Mouse (Mus musculus): ENCODE results near the gene Fut11. TPM values are rescaled to one million over a fixed set of nuclear protein-coding genes. Genes with fewer than 3 reads are reported as not detected.

The Fut11 gene
- polyA plus RNA-seq, 1 experiment from 2014 or later = 19.0 TPM

- 91% methylated on average over 4 of the region's 4 CpGs for WGBS
- Histone ChIP-seq H3K4me1 (replicated peaks) (peaks cover 20% of the 10 kb centered on the region), H3K36me3 (peaks cover 69% of the 10 kb centered on the region), H3K27me3 (no peaks in the 10 kb centered on the region), H3K27ac (no peak overlapping the region), H3K4me2 (no peak overlapping the region), H3K4me3 (no peak overlapping the region), H3K9ac (no peak overlapping the region), H3K9me3 (replicated peaks) (no peaks in the 10 kb centered on the region)
- no peak for ATAC-seq (replicated peaks; ENCODE audit: insufficient number of reproducible peaks, insufficient read depth, low FRiP score, low read depth)
Observed at GRCm38 (mm10) chr14:20677906-20678305, 16.9 kb upstream of the Fut11 start.

DNA sequence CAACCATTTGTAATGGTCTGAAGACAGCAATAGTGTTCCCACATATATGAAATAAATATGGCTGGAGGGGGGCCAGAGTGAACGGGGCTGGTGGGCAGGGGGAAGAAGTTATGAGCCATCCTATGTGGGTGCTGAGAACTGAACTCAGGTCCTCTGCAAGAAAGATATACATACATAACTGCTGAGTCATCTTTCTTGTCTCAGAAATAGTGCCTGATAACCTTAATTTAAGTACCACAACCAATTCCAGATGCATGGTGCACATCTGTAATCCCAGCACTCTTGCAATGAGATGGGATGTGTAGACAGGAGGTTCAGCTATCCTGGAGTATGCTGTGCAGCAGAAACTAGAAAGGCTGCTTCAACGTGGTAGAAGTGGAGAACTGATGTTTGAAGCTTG lies 13.0 kb upstream of the Fut11 start:
- H3K4me2 ChIP-seq = no peak overlapping the region
- no peaks in the 10 kb centered on the region for H3K27me3 ChIP-seq
- H3K4me1 ChIP-seq (replicated peaks) = peaks cover 7% of the 10 kb centered on the region
- no peaks in the 10 kb centered on the region for H3K9me3 ChIP-seq (replicated peaks)
- no peak overlapping the region for H3K9ac ChIP-seq
- 88% methylated on average over 2 of the region's 2 CpGs for WGBS
- H3K4me3 ChIP-seq = no peak overlapping the region
- ATAC-seq (replicated peaks; ENCODE audit: insufficient number of reproducible peaks, insufficient read depth, low FRiP score, low read depth) = no peak
- peak overlapping the region; percentile 51; the same call in 1 of the 2 replicates for H3K27ac ChIP-seq
- peaks cover 96% of the 10 kb centered on the region for H3K36me3 ChIP-seq

DNA sequence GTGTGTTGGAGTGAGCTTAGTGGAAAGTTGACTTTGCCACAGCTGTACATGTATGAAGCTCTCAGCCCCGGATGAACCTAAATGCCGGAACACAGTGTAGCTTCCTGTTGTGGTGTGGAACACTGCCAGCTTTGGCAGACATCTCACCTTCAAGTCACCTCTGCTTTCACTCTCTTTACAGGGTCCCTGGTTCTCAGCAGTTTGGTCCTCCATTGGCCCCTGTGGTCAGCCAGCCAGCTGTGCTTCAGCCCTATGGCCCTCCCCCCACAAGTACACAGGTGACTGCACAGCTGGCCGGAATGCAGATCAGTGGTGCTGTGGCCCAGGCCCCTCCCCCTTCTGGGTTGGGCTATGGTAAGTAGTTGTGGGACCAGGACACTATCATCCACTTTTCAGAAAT lies 12.3 kb upstream of the Fut11 start:
- no peaks in the 10 kb centered on the region for H3K27me3 ChIP-seq
- H3K4me2 ChIP-seq = no peak overlapping the region
- no peak for ATAC-seq (replicated peaks; ENCODE audit: insufficient number of reproducible peaks, insufficient read depth, low FRiP score, low read depth)
- H3K27ac ChIP-seq = peak overlapping the region; percentile 51
- H3K9ac ChIP-seq = no peak overlapping the region
- WGBS = 44% methylated on average over 3 of the region's 3 CpGs
- peaks cover 7% of the 10 kb centered on the region for H3K4me1 ChIP-seq (replicated peaks)
- no peaks in the 10 kb centered on the region for H3K9me3 ChIP-seq (replicated peaks)
- H3K4me3 ChIP-seq = no peak overlapping the region
- H3K36me3 ChIP-seq = peaks cover 97% of the 10 kb centered on the region

DNA sequence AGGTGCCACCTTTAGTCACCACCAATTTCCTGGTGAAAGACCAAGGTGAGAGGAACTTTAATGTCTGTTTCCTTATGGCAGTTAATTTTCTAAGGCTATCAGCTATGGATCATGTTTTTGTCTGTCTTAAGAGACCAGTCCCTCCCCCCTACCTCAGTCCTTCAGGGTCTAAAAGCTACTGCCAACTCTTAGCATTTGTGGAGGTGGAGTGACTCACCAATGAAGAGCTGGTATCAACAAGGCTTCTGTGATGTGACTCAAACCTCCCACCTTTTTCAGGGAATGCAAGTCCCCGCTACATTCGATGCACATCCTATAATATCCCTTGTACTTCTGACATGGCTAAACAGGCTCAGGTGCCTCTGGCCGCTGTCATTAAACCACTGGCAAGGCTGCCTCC lies 8.2 kb upstream of the Fut11 start:
- 94% methylated on average over 3 of the region's 3 CpGs for WGBS
- no peak overlapping the region for H3K4me2 ChIP-seq
- no peaks in the 10 kb centered on the region for H3K9me3 ChIP-seq (replicated peaks)
- ATAC-seq (replicated peaks; ENCODE audit: insufficient number of reproducible peaks, insufficient read depth, low FRiP score, low read depth) = no peak
- no peak overlapping the region for H3K4me3 ChIP-seq
- no peaks in the 10 kb centered on the region for H3K27me3 ChIP-seq
- H3K9ac ChIP-seq = no peak overlapping the region
- no peak overlapping the region for H3K27ac ChIP-seq
- H3K4me1 ChIP-seq (replicated peaks) = peaks cover 7% of the 10 kb centered on the region
- peaks cover 96% of the 10 kb centered on the region for H3K36me3 ChIP-seq

GRCm38 (mm10) chr14:20689009-20689408 lies 5.8 kb upstream of the Fut11 start:
- Histone ChIP-seq H3K9me3 (replicated peaks) (no peaks in the 10 kb centered on the region), H3K4me2 (no peak overlapping the region), H3K9ac (no peak overlapping the region), H3K27ac (no peak overlapping the region), H3K4me1 (replicated peaks) (peaks cover 4% of the 10 kb centered on the region), H3K4me3 (no peak overlapping the region), H3K36me3 (peaks cover 98% of the 10 kb centered on the region), H3K27me3 (no peaks in the 10 kb centered on the region)
- 91% methylated on average over 2 of the region's 2 CpGs for WGBS
- no peak for ATAC-seq (replicated peaks; ENCODE audit: insufficient number of reproducible peaks, insufficient read depth, low FRiP score, low read depth)

GRCm38 (mm10) chr14:20691772-20692171 lies 3.0 kb upstream of the Fut11 start:
- Histone ChIP-seq H3K36me3 (peaks cover 73% of the 10 kb centered on the region), H3K27me3 (no peaks in the 10 kb centered on the region), H3K4me1 (replicated peaks) (peaks cover 24% of the 10 kb centered on the region), H3K9ac (no peak overlapping the region), H3K4me3 (no peak overlapping the region), H3K9me3 (replicated peaks) (no peaks in the 10 kb centered on the region), H3K27ac (no peak overlapping the region), H3K4me2 (no peak overlapping the region)
- ATAC-seq (replicated peaks; ENCODE audit: insufficient number of reproducible peaks, insufficient read depth, low FRiP score, low read depth) = no peak
- WGBS = 84% methylated on average over 6 of the region's 6 CpGs

DNA sequence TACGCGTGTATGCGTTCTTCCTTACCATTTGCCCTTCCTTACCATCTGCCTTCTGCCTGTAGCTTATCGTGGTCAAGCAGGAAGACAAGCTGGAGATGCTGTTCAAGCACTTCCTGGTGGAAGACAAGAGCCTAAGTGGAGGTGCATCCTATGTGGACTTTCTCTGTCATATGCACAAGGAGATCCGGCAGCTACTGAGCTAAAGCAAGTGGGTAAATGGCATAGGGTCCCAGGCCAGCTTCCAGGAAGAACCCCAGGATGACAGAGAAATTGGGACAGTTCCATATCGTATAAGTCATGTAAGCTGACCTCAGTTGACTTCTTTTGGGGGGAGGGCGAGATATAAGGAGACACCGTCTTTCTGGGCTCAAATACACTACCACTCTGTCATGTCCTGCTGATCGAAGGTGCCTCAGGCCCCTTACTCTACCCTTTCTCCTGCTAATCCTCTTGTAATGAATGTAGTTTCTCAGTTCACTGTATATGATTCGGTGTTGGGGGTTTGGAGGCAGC lies 1.1 kb upstream of the Fut11 start:
- WGBS = 85% methylated on average over 10 of the region's 10 CpGs
- no peak for ATAC-seq (replicated peaks; ENCODE audit: insufficient number of reproducible peaks, insufficient read depth, low FRiP score, low read depth)
- Histone ChIP-seq H3K4me3 (peak overlapping the region; percentile 68; the same call in 1 of the 2 replicates), H3K9me3 (replicated peaks) (no peaks in the 10 kb centered on the region), H3K4me1 (replicated peaks) (peaks cover 42% of the 10 kb centered on the region), H3K36me3 (peaks cover 57% of the 10 kb centered on the region), H3K27me3 (no peaks in the 10 kb centered on the region), H3K4me2 (no peak overlapping the region), H3K9ac (no peak overlapping the region), H3K27ac (no peak overlapping the region)

- H3K4me1 ChIP-seq (replicated peaks) = peaks cover 45% of the 10 kb centered on the region
- H3K4me3 ChIP-seq = peak overlapping the region; percentile 68
- WGBS = 47% methylated on average over 13 of the region's 13 CpGs
- ATAC-seq (replicated peaks; ENCODE audit: insufficient number of reproducible peaks, insufficient read depth, low FRiP score, low read depth) = no peak
- H3K36me3 ChIP-seq = peaks cover 55% of the 10 kb centered on the region
- no peaks in the 10 kb centered on the region for H3K9me3 ChIP-seq (replicated peaks)
- peak overlapping the region; percentile 77 for H3K9ac ChIP-seq
- H3K27me3 ChIP-seq = no peaks in the 10 kb centered on the region
- H3K27ac ChIP-seq = peak overlapping the region; percentile 94
- H3K4me2 ChIP-seq = peak overlapping the region; percentile 85
Observed at GRCm38 (mm10) chr14:20694185-20694883, 434 bp upstream of the Fut11 start.

- ATAC-seq (replicated peaks; ENCODE audit: insufficient number of reproducible peaks, insufficient read depth, low FRiP score, low read depth) = no peak
- peak overlapping the region; percentile 85 for H3K4me2 ChIP-seq
- H3K9me3 ChIP-seq (replicated peaks) = no peaks in the 10 kb centered on the region
- H3K27ac ChIP-seq = peak overlapping the region; percentile 94
- H3K4me1 ChIP-seq (replicated peaks) = peaks cover 53% of the 10 kb centered on the region
- WGBS = 9% methylated on average over 27 of the region's 27 CpGs
- peak overlapping the region; percentile 68 for H3K4me3 ChIP-seq
- H3K27me3 ChIP-seq = no peaks in the 10 kb centered on the region
- H3K9ac ChIP-seq = peak overlapping the region; percentile 77
- H3K36me3 ChIP-seq = peaks cover 40% of the 10 kb centered on the region
Observed at GRCm38 (mm10) chr14:20695761-20696520, 1.2 kb downstream of the Fut11 start.

DNA sequence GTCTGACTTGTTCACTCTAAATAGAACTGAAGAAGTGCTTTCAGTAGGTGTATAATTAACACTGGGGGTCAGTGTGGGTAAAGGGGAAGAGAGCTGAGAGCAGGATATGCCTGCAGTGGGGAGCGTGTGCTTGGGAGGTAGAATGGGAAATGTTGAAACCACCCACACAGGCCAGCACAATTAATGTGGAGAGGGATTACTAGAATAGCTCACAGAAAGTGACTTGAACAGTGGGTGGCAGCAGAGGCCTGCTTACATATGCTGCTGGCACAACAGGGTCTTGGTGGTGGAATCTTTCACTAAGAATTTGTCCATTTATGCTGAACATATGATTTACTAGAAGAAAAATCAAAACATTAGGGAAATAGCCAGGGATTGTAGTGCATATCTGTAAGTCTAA lies 2.2 kb downstream of the Fut11 start:
- Histone ChIP-seq H3K9ac (peak overlapping the region; percentile 10), H3K4me2 (peak overlapping the region; percentile 85), H3K9me3 (replicated peaks) (no peaks in the 10 kb centered on the region), H3K27ac (peak overlapping the region; percentile 14), H3K36me3 (peaks cover 30% of the 10 kb centered on the region), H3K27me3 (no peaks in the 10 kb centered on the region), H3K4me3 (peak overlapping the region; percentile 68), H3K4me1 (replicated peaks) (peaks cover 63% of the 10 kb centered on the region)
- ATAC-seq (replicated peaks; ENCODE audit: insufficient number of reproducible peaks, insufficient read depth, low FRiP score, low read depth) = no peak
- 11% methylated on average over 1 of the region's 1 CpGs for WGBS

DNA sequence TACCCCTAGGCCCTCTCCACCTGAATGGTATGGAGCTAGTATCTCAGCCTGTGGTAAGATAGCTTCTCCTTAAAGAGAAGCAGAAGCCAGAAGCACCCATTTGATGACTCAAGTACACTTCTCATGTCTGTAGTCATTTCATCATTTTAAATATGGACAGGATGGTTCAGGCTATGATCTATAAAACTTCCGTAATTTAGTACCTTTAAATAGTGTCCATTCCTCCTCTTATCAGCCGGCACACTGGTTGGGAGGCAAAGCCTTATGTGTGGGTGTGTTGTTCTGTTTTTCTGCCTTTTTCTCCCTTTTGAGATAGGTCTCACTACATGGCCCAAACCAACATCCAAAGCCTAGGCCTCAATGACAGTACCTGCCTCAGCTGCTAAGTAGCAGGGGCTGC lies 3.7 kb downstream of the Fut11 start:
- no peak overlapping the region for H3K4me3 ChIP-seq
- WGBS = 66% methylated on average over 2 of the region's 2 CpGs
- peaks cover 15% of the 10 kb centered on the region for H3K36me3 ChIP-seq
- no peaks in the 10 kb centered on the region for H3K27me3 ChIP-seq
- peak overlapping the region; percentile 85; the same call in 1 of the 2 replicates for H3K4me2 ChIP-seq
- H3K27ac ChIP-seq = no peak overlapping the region
- no peak for ATAC-seq (replicated peaks; ENCODE audit: insufficient number of reproducible peaks, insufficient read depth, low FRiP score, low read depth)
- no peak overlapping the region for H3K9ac ChIP-seq
- H3K9me3 ChIP-seq (replicated peaks) = no peaks in the 10 kb centered on the region
- H3K4me1 ChIP-seq (replicated peaks) = peaks cover 67% of the 10 kb centered on the region
